Mouse (Mus musculus) CH12.LX (cell line): Measurements from ENCODE around the gene Hand1.

Source experiments
- CTCF ChIP-seq, 2 experiments: IDR thresholded peaks in 1 of 2; conservative IDR thresholded peaks in 1 of 2; 2 replicates each; pipeline ENCODE4 v1.5.1; 2011 to 2012; ENCODE audit warnings: low read depth in 2 of 2, low read length in 2 of 2, improper control_type of control experiment in 1 of 2, inconsistent platforms in 1 of 2, mild to moderate bottlenecking in 1 of 2, moderate library complexity in 1 of 2
- KAT2A ChIP-seq: IDR thresholded peaks from 2 replicates; pipeline ENCODE4 v1.6.1; 2012; ENCODE audit warnings: low read length, improper control_type of control experiment, inconsistent platforms; ENCODE audit not compliant: insufficient replicate concordance
- MAX ChIP-seq: IDR thresholded peaks from 2 replicates; pipeline ENCODE4 v1.6.1; 2011; ENCODE audit warnings: low read length, improper control_type of control experiment
- MYC ChIP-seq: IDR thresholded peaks from 2 replicates; pipeline ENCODE4 v1.6.1; 2011; ENCODE audit warnings: low read depth, mild to moderate bottlenecking, improper control_type of control experiment, low read length
- NRF1 ChIP-seq: IDR thresholded peaks from 2 replicates; pipeline ENCODE4 v1.6.1; 2014; ENCODE audit warnings: low read depth, mild to moderate bottlenecking, inconsistent platforms, low read length, improper control_type of control experiment, moderate library complexity
- POLR2A ChIP-seq: IDR thresholded peaks from 2 replicates; pipeline ENCODE4 v1.6.1; 2011; ENCODE audit warnings: low read depth, mild to moderate bottlenecking, improper control_type of control experiment, low read length
- UBTF ChIP-seq: IDR thresholded peaks from 2 replicates; pipeline ENCODE4 v1.6.1; 2012; ENCODE audit warnings: low read depth, mild to moderate bottlenecking, inconsistent platforms, low read length, improper control_type of control experiment, moderate library complexity
- USF1 ChIP-seq: IDR thresholded peaks from 2 replicates; pipeline ENCODE4 v1.6.1; 2014; ENCODE audit warnings: low read depth, mild to moderate bottlenecking, inconsistent platforms, low read length, improper control_type of control experiment
- ZNF384 ChIP-seq: IDR thresholded peaks from 2 replicates; pipeline ENCODE4 v1.6.1; 2012; ENCODE audit warnings: low read depth, low read length, improper control_type of control experiment, inconsistent platforms

- TF ChIP-seq MYC (no peak), UBTF (no peak), NRF1 (no peak), POLR2A (no peak), MAX (no peak), KAT2A (no peak), CTCF (conservative IDR thresholded peaks at IDR 0.05 in 1 of 2, IDR thresholded peaks at IDR 0.05 in 1 of 2; ENCODE audit: low read depth in 2 of 2, low read length in 2 of 2) (no peak), ZNF384 (no peak), USF1 (no peak)
Measured at GRCm38 (mm10) chr11:57857709-57858108, 25.1 kb upstream of the Hand1 start.
